Comparison of ENCODE assay signal across 7 mouse cellular contexts in genomic region chr6:80019861-80020230, GRCm38 (mm10). TPM values are rescaled to one million over a fixed set of nuclear protein-coding genes. Genes with fewer than 3 reads are reported as not detected.
DNase-seq lines count a peak whose midpoint lies in the region; ATAC-seq and TF ChIP-seq lines count a peak whose summit lies in the region.

No protein-coding gene starts in this region.

- no peaks in the 10 kb centered on the region for H3K4me1 ChIP-seq in forebrain, embryonic 12.5 days
- no peaks in the 10 kb centered on the region for H3K4me1 ChIP-seq in intestine, embryonic 14.5 days (replicated peaks; ENCODE audit: control insufficient read depth, insufficient read depth, low read length)
- no peaks in the 10 kb centered on the region for H3K4me1 ChIP-seq in neural tube, embryonic 14.5 days (ENCODE audit: control insufficient read depth, insufficient read depth, low read length)

- peak; percentile 59; the same call in 1 of the 2 replicates for ATAC-seq in forebrain, embryonic 12.5 days (ENCODE audit: low FRiP score)
- ATAC-seq in intestine, embryonic 14.5 days (replicated peaks; ENCODE audit: low FRiP score, low TSS enrichment, low read depth), result no peak
- 0 out of 2 replicates have a peak, but pooled peaks have one; percentile 35 for ATAC-seq in neural tube, embryonic 14.5 days (ENCODE audit: low read depth)
- ATAC-seq in monocyte, adult 5-6 weeks (replicated peaks; ENCODE audit: insufficient number of reproducible peaks, low FRiP score, low TSS enrichment, poor library complexity, severe bottlenecking), result no peak

- peak overlapping the region; percentile 65 for H3K4me3 ChIP-seq in left cerebral cortex, adult 2 months
- H3K4me3 ChIP-seq in forebrain, embryonic 12.5 days (replicated peaks), result peak overlapping the region; percentile 46
- peak overlapping the region; percentile 40 for H3K4me3 ChIP-seq in intestine, embryonic 14.5 days (ENCODE audit: low read depth, low read length)
- peak overlapping the region; percentile 49 for H3K4me3 ChIP-seq in neural tube, embryonic 14.5 days (ENCODE audit: low read depth, low read length)

- no peaks in the 10 kb centered on the region for H3K27me3 ChIP-seq in forebrain, embryonic 12.5 days
- H3K27me3 ChIP-seq in intestine, embryonic 14.5 days (replicated peaks; ENCODE audit: control insufficient read depth, insufficient read depth, low read length), result no peaks in the 10 kb centered on the region
- H3K27me3 ChIP-seq in neural tube, embryonic 14.5 days (ENCODE audit: control insufficient read depth, insufficient read depth, low read length), result no peaks in the 10 kb centered on the region

- intact Hi-C loops in left cerebral cortex, adult 2 months (cut with DNase I), result loop anchor here (5.0 to 10.0 kb wide), 3 partner anchors 188 to 1747 kb away; no protein-coding TSS in a partner anchor

- H3K9me3 ChIP-seq in forebrain, embryonic 12.5 days, result no peaks in the 10 kb centered on the region
- no peaks in the 10 kb centered on the region for H3K9me3 ChIP-seq in intestine, embryonic 14.5 days (ENCODE audit: control insufficient read depth, low read length)
- H3K9me3 ChIP-seq in neural tube, embryonic 14.5 days (ENCODE audit: control insufficient read depth, low read length), result no peaks in the 10 kb centered on the region

- TF ChIP-seq CTCF in left cerebral cortex, adult 2 months (IDR thresholded peaks at IDR 0.05), result no peak

- peak overlapping the region; percentile 71 for H3K4me2 ChIP-seq in forebrain, embryonic 12.5 days
- H3K4me2 ChIP-seq in intestine, embryonic 14.5 days (ENCODE audit: low read length), result peak overlapping the region; percentile 79
- peak overlapping the region; percentile 67 for H3K4me2 ChIP-seq in neural tube, embryonic 14.5 days (ENCODE audit: low read depth, low read length)

- H3K9ac ChIP-seq in forebrain, embryonic 12.5 days, result peak overlapping the region; percentile 44; the same call in 1 of the 2 replicates
- no peak overlapping the region for H3K9ac ChIP-seq in intestine, embryonic 14.5 days (ENCODE audit: low read length)
- H3K9ac ChIP-seq in neural tube, embryonic 14.5 days (replicated peaks; ENCODE audit: low read depth, low read length), result peak overlapping the region; percentile 51

- DNase-seq in left cerebral cortex, adult 2 months (ENCODE audit: extremely low spot score in 1 of 2, low spot score in 2 of 2), result no peak
- DNase-seq in left cerebral cortex, adult 8-10 months (ENCODE audit: low spot score in 2 of 2), result no peak
- peak; percentile 53 for DNase-seq in intestine, embryonic 14.5 days (ENCODE audit: low spot score)
- no peak for DNase-seq in thymus, postnatal 14 days

- peak overlapping the region; percentile 92 for H3K27ac ChIP-seq in left cerebral cortex, adult 2 months
- no peak overlapping the region for H3K27ac ChIP-seq in forebrain, embryonic 12.5 days
- H3K27ac ChIP-seq in intestine, embryonic 14.5 days (ENCODE audit: low read depth), result no peak overlapping the region
- H3K27ac ChIP-seq in neural tube, embryonic 14.5 days (ENCODE audit: low read depth, low read length), result peak overlapping the region; percentile 77; the same call in 1 of the 2 replicates

- WGBS in forebrain, embryonic 12.5 days, result 6% methylated on average over 10 of the region's 10 CpGs
- WGBS in intestine, embryonic 14.5 days, result 9% methylated on average over 10 of the region's 10 CpGs
- 2% methylated on average over 10 of the region's 10 CpGs for WGBS in neural tube, embryonic 14.5 days

- no peaks in the 10 kb centered on the region for H3K36me3 ChIP-seq in forebrain, embryonic 12.5 days (replicated peaks)
- H3K36me3 ChIP-seq in intestine, embryonic 14.5 days (ENCODE audit: control insufficient read depth, insufficient read depth, low read length), result no peaks in the 10 kb centered on the region
- no peaks in the 10 kb centered on the region for H3K36me3 ChIP-seq in neural tube, embryonic 14.5 days (ENCODE audit: control insufficient read depth, insufficient read depth, low read length)

RNA-seq across cellular contexts. Expression of gene Lrrtm4, which starts 1.2 kb away (rescaled TPM):
- 10 to 100 TPM; 64.9 to 65.8 TPM for total RNA-seq in left cerebral cortex, adult 2 months (2021)
- total RNA-seq in left cerebral cortex, adult 8-10 months (2022), result 10 to 100 TPM; 47.8 to 59.9 (median 55.6) TPM
- polyA plus RNA-seq in forebrain, embryonic 12.5 days (2016; fragmentation: Nextera tagmentation; extraction: Ambion mirVana), result 4.7 TPM in 2 replicates
- polyA plus RNA-seq in intestine, embryonic 14.5 days (2014; fragmentation: Nextera tagmentation; extraction: Ambion mirVana), result 1.8 and 1.9 TPM in 2 replicates
- polyA plus RNA-seq in neural tube, embryonic 14.5 days (2014; fragmentation: Nextera tagmentation; extraction: Ambion mirVana), result 19.5 and 24.3 TPM in 2 replicates
- total RNA-seq in monocyte, adult 5-6 weeks (2017), result not detected in 3 replicates

Comparison
In these comparisons a context has a peak if more than half of its experiments do, and no peak if none do; other contexts are left out.
1. H3K27ac ChIP-seq: peak in left cerebral cortex, adult 2 months (single experiment) and neural tube, embryonic 14.5 days (single experiment); none in forebrain, embryonic 12.5 days (single experiment) and intestine, embryonic 14.5 days (single experiment).
2. ATAC-seq: peak in forebrain, embryonic 12.5 days (single experiment) and neural tube, embryonic 14.5 days (single experiment); none in intestine, embryonic 14.5 days (single experiment) and monocyte, adult 5-6 weeks (single experiment).
3. RNA of gene Lrrtm4, which starts 1.2 kb away (total RNA-seq): 64.9 to 65.8 TPM in left cerebral cortex, adult 2 months and 47.8 to 59.9 TPM in left cerebral cortex, adult 8-10 months; not detected in monocyte, adult 5-6 weeks; every median in the first group is over 10 times any median in the second.
4. Peak in every context shown above with its lines, with median percentiles within 50 percentile points of each other: H3K4me3 ChIP-seq and H3K4me2 ChIP-seq.